Mouse (Mus musculus) urinary bladder, adult 18-20 months (tissue): ENCODE measurements around the gene Akt2.
A peak's percentile ranks its signal among the peaks of the same experiment; 100 is the strongest.

Experiments used
- DNase-seq, 2 experiments: peaks; one replicate each; pipeline ENCODE4 v3.0.0; 2022; ENCODE audit warnings: low spot score in 2 of 2, mixed read lengths in 2 of 2

Akt2 gene

GRCm38 (mm10) chr7:27591266-27592216 lies at the start of gene Akt2:
Akt2 (plus strand) TSS chr7:27591552.
- peak; percentile 72 to 89 for DNase-seq

GRCm38 (mm10) chr7:27541922-27542321 lies 49.4 kb upstream of the Akt2 start:
- DNase-seq: no peak

DNA sequence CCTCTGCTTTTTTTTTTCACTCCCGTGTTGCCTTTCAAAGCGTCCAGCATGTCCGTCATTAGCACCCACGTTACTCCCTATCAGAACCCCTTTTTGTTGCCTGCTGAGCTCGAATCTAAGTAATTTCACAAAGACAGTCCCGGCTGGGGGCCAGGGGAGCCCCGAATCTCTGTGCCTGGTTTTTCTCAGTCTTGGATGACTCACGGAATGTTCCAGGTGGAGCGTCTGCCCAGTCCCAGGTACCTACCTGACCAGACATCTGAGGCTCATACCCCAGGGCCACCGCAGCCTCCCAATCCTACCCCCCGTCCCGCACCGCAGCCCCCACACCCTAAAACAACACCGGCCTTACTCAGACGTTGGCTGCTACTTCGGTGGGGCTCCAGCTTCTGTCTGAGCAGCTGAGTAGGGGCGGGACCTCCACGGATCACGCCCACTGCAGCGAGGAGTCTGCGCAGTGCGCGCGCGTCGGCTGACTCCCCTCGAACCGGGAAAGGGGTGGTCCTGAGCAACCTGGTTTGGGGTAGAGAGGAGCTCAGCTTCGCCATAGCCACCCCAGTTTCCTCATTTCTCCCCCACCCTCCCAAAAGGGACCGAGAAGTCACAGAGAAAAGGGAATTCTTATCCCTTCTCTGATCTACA lies 48.8 kb upstream of the Akt2 start:
- DNase-seq: peak; percentile 62 to 87

DNA sequence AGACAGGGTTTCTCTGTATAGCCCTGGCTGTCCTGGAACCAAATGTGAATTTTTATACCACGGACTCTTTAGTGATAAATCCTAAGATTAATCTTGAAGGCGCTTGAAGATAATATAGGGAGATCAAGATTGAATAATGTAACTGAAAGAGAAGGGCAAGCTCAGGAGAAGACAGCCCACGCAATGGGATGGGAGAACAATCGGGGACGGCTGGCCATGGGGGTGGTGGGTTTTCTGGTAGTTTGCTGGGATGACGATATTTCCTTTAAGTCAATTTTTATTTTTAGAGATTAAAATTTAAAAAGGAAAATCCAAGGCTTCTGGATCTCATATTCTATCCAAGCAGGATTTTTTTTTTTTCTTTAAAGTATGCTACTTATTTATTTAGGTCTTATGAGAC lies 48.3 kb upstream of the Akt2 start:
- no peak for DNase-seq

DNA sequence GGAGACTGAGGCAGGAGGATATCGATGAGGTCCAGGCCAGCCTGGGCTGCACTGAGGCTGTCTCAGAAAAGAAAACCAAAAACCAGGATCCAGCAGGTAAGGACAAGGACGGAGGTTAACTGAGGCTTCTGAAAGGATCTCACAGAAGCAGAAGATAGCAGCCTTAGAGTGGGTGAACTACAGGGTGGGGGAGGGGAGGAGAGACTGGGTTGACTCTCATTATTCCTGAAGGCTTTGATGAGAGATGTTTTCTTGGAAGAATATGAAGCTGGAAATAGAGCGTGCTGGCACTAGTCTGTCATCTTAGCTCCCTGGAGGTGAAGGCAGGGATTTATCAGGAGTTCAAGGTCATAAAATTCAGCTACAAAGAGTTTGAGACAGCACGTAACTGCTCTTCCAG lies 47.5 kb upstream of the Akt2 start:
- no peak for DNase-seq

GRCm38 (mm10) chr7:27544675-27545370 lies 46.5 kb upstream of the Akt2 start:
- DNase-seq: no peak

DNA sequence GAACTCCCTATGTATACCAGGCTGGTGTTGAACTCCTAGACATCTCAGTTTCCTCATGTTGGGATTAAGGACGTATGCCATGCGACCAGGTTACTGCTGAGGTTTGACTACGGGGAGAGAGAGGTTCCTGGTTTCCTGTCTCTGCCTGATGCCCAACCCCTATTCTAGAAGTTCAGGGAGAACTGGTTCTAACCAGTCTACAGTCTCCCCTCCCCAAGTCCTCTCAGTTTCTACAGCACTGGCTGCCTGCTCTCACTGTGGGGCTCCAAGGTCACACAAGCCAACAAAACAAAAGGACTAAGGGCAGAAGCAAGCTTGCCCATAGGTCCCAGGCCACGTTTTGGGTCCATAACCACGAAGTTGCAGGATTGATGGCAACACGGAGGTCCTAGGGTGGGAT lies 41.8 kb upstream of the Akt2 start:
- no peak for DNase-seq

GRCm38 (mm10) chr7:27552070-27552469 lies 39.3 kb upstream of the Akt2 start:
- no peak for DNase-seq

- peak; percentile 93 to 96 for DNase-seq
These were observed 38.3 kb upstream of the Akt2 start, which contains the start of the genes Pld3 and 2310022A10Rik for GRCm38 (mm10) chr7:27552931-27553513. Pld3 (minus strand) TSS chr7:27553218. 2310022A10Rik (plus strand) TSS chr7:27553233.

DNA sequence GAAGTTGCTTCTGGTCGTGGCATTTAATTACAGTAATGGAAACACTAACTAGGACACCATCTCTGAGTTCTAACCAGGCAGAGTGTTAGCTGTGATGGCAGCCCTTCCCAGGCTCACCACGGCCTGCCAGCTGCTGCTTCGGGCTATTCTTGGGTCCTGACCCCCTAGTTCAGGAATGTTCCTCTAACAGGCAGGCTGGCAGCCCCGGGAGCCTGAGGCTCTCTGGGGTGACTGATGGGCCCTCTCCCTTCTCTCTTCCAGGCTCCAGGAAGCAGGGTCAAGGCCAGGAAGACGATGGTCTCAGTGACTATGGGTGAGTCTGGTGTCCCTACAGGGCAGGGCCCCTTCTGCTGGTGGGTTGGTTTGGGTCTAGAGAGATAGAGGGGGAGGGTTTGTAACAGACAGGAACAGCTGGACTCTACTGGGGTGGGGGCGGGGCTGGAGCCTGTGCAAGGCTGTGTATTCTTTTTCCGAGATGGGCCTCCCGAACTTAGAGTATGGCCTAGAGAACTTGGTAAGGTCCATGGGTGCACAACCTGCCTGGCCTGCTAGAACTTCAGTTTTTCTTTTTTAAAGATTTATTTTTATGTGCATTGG lies 31.0 kb upstream of the Akt2 start:
- DNase-seq: no peak

- DNase-seq: no peak
These were observed 30.4 kb upstream of the Akt2 start for GRCm38 (mm10) chr7:27560978-27561377.

DNA sequence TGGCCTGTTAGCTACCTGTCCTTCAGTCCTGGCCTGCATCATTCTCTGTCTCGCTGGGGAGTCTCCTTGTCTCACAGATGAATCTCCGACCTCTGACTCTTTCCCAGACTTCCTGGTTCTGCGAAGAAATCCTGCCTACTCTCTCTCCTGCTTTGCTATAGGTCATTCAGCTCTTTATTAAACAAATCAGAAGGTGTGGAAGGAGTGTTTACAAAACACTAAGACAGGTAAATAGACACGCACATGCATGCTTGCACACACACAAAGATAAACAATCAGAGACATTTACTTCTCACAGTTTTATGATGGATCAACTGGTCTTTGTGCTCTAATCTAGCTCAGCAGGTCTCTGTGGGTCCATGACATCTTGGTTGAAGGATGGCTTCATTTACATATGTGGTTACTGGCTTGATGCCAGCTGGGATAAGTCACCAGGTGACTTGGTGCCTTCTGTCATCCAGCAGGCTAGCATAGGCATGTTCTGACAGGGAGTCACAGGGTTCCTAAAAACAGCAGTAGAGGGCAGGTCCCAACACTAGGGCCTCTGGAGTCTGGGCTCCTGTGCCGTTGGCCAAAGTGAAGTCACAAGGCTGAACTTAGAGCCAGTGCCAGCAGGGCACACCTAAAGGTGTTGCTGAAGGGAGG lies 21.6 kb upstream of the Akt2 start:
- peak; percentile 40 to 77 for DNase-seq

- no peak for DNase-seq
These were observed 19.2 kb upstream of the Akt2 start for GRCm38 (mm10) chr7:27572133-27572532.

GRCm38 (mm10) chr7:27574124-27574880 lies 17.1 kb upstream of the Akt2 start:
- no peak for DNase-seq

- no peak for DNase-seq
These were observed 14.4 kb upstream of the Akt2 start for GRCm38 (mm10) chr7:27576914-27577313.

DNA sequence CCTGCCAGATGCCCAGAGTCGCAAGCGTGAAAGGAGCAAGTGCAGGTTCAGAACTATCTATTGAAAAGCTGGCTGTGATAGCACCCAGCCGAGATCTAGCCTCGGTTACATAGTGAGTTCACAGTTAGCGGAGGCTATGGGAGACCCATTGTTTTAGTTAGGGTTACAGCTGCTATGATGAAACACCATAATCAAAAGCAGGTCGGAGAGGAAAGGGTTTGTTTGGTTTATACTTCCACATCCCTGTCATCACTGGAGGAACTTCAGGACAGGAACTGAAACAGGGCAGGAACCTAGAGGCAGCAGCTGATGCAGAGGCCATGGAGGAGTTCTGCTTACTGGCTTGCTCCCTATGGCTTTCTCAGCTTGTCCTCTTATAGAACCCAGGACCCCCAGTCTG lies 13.8 kb upstream of the Akt2 start:
- no peak for DNase-seq

GRCm38 (mm10) chr7:27578465-27578864 lies 12.9 kb upstream of the Akt2 start:
- DNase-seq: no peak

- no peak for DNase-seq
These were observed 10.8 kb upstream of the Akt2 start for GRCm38 (mm10) chr7:27580380-27581174.

- no peak for DNase-seq
These were observed 4.5 kb upstream of the Akt2 start for GRCm38 (mm10) chr7:27586861-27587260.
